Mouse (Mus musculus) left cerebral cortex, postnatal 10 days (tissue): ENCODE data around the gene Tceal3. TPM values are rescaled to one million over a fixed set of nuclear protein-coding genes. Genes with fewer than 3 reads are reported as not detected.
"Not testable (repeated sequence)": the region's sequence is repeated elsewhere in the genome, so short reads cannot be mapped to it uniquely, and the experiment has no call there.

ENCODE experiments used
- DNase-seq, 2 experiments: peaks; one replicate each; pipeline ENCODE4 v3.0.0; 2021 to 2022; ENCODE audit warnings: low spot score in 2 of 2, mixed read lengths in 1 of 2; ENCODE audit errors: extremely low spot score in 1 of 2
- intact Hi-C: fragments of 180-260 bp; cut with DNase I; formaldehyde crosslinking; loops from one replicate; pipeline ENCODE4 v1.15.1; 2025
- total RNA-seq, 2 experiments: library from RNA; stranded (reverse); gene quantifications; 2 replicates each; pipeline ENCODE4 v1.2.3; 2021

Gene Tceal3
- total RNA-seq, 2 experiments from 2014 or later = 114 to 118 TPM

DNA sequence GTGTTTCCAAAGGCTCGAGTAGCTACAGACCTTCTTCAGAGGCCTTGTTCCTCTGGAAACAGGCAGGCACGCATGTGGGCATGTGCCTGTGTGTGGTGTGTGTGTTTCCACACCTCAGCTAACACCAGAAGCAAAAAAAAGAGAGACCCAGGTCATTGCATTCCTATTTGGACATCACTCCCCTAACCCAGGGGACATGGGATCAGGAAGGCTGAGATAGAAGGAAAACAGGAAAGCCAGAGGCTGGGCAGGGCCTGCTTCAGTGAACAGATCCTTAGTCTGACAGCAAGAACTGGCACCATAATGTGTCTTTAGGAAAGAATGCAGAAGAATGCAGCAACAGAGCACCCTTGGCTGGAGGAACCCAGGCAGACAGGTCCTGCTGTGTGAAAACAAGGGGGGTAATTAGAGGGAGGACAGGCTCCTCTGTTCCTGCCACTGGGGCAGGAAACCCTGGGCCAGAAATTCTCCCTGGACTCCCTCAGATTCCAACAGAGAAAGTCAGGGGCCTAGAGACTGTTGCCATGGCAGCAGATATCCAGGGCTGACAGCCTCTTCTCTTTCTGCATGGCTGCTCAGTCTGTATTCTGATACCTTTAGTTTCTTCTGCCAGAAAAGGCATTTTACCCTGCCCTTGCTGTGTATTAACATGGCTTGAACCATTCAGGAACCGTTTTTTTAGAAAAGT is 101.1 kb downstream of the Tceal3 start:
- intact Hi-C loops = not testable (repeated sequence)

DNA sequence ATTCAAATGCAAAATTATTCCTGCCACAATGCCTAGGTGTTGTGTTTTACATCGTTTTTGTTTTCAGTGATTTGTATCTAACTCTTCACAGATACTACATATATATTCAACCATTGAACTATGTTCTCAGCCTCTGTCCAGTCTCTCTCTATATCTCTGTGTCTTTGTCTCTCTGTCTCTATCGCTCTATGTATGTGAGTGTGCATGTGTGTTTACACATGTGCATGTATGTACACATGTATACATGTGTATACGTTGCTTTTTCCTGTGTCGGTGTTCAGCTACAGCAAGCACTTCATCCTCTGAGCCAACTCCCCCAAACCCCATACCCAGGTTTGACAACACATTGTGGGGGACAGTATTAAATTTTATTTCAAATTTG is 101.6 kb downstream of the Tceal3 start:
- intact Hi-C loops = no loop called here
- no peak for DNase-seq

More for the DNA sequence above, 101.1 kb downstream of the Tceal3 start:
- DNase-seq = not testable (repeated sequence)

DNA sequence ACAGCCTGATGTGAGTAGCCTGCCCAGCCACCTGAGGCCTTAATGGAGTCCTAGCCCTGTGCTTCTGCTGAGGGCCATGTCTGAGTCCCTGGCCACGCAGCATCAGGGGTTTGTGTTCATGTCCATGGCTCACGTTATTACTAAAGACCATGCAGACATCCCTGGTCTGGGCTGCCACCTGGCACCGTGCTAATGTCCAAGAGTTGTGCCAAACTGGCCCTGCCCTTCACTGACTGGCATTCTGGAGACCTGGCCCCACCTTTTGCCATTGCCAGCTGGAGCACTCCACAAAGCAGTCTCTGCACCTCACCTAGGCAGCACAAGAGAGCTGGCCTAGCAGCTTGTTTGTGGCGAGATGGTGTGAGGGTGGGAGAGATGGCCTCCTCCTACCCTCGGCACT is 102.6 kb downstream of the Tceal3 start:
- intact Hi-C loops = no loop called here
- peak in 1 of 2 experiments; percentile 12 for DNase-seq

DNA sequence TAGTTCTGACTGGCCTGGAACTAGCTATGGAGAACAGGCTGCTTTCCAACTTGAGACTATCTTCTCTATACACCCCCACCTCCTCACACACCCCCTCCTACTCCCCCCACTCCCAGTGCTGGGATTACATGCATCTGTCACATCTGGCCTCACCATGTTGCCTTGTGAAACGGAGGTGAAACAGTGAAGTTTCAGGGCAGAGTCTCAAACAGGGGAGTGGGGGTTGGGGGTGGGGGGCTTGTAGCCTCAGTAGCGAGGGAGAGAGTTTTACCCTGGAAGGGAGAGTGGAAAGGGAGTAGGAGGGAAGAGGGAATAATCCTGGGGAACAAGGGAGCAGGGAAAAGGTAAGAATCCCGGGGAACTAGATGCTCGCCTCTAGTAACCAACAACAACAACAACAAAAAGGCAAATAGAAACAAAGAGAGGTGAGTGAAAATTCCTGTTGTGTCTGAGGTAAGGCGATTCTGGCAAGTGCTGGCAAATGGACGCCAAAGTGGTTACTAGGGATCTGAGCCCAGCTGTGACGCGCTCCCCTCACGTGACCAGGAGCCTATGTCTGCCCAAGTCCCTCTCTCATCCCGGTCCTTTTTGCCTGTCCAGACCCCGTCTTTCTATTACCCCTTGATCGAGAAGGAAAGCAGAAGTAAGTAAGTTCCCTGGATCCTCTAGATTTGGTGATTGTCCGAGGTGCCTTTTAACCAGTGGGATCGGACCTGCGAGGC is 117.0 kb downstream of the Tceal3 start, which contains the start of gene Tceal1:
Gene Tceal1, plus strand, starts transcription at position 537 of the 722 bp plus-strand sequence.
- intact Hi-C loops = no loop called here
- peak; percentile 62 to 75 for DNase-seq

DNA sequence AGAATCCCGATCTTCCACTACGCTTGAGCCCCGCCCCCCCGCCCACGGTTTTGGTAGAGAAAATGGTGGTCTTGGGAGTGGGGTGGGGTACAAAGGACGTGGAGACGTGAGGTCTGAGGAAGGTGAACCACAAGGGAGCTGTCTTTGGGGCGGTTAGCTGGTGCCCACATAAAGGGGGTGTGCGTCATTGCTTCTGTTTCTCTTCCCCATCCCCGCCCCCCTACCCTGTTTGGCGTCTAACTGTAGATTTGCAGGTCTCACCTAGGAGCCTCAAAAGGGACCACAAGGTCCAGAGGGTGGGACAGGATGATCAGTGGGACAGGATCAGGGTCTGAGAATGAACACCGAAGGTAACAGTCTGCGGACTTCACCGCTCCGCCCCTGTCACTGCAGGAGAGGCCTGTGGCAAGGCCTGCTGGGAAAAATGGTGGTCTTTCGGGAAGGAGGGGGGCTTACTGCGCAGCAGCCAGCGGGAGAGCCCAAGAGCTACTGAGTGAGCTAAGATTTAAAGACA is 117.6 kb downstream of the Tceal3 start:
- DNase-seq = peak; percentile 45 to 62
- intact Hi-C loops = no loop called here

DNA sequence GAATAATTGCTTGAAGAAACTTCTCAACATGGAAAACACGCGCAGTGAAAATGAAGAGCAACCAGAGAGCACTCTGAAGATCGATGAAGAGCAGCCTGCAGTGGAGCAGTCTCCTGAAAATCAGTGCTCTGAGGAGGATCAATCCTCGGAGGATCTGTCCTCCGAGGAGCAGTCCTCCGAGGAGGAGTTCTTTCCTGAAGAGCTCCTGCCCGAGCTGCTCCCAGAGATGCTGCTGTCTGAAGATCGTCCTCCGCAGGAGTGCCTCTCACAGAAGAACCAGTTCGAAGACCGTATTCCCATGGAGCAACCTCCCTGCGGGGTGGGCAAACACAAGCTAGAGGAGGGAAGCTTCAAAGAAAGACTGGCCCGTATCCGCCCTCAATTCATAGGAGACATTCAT is 118.1 kb downstream of the Tceal3 start:
- intact Hi-C loops = no loop called here
- peak in 1 of 2 experiments; percentile 18 for DNase-seq

DNA sequence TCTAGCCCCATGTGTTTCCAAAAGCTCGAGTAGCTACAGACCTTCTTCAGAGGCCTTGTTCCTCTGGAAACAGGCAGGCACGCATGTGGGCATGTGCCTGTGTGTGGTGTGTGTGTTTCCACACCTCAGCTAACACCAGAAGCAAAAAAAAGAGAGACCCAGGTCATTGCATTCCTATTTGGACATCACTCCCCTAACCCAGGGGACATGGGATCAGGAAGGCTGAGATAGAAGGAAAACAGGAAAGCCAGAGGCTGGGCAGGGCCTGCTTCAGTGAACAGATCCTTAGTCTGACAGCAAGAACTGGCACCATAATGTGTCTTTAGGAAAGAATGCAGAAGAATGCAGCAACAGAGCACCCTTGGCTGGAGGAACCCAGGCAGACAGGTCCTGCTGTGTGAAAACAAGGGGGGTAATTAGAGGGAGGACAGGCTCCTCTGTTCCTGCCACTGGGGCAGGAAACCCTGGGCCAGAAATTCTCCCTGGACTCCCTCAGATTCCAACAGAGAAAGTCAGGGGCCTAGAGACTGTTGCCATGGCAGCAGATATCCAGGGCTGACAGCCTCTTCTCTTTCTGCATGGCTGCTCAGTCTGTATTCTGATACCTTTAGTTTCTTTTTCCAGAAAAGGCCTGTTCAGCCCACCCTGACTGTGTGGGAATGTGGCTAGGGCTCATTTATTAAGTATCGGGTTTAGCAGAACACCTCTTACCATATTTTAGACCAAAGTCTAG is 124.3 kb downstream of the Tceal3 start:
- DNase-seq, intact Hi-C loops: not testable (repeated sequence)

Other genes starting within 250 kb of the Tceal3 start
- gene Kir3dl1, start 72.8 kb upstream of the Tceal3 start, total RNA-seq = not detected
- gene Kir3dl2, start 46.8 kb upstream of the Tceal3 start, total RNA-seq = under 1 TPM; 0.26 to 0.32 TPM
- 10 to 100 TPM; 14.5 TPM for gene Tceal1, start 117.1 kb downstream of the Tceal3 start, total RNA-seq
- gene Morf4l2, start 152.8 kb downstream of the Tceal3 start, total RNA-seq = 100 to 1,000 TPM; 384 to 412 TPM
- gene Glra4, start 189.3 kb downstream of the Tceal3 start, total RNA-seq = not detected
- gene Plp1, start 231.8 kb downstream of the Tceal3 start, total RNA-seq = 100 to 1,000 TPM in 1 of 2 experiments, 10 to 100 TPM in 1; 91.6 to 184 TPM